Mouse (Mus musculus): ENCODE results near the gene Wnt10b. TPM values are rescaled to one million over a fixed set of nuclear protein-coding genes. Genes with fewer than 3 reads are reported as not detected.
A peak's percentile ranks its signal among the peaks of the same experiment; 100 is the strongest.

The Wnt10b gene
- polyA plus RNA-seq, 1 experiment from 2014 or later, result not detected

DNA sequence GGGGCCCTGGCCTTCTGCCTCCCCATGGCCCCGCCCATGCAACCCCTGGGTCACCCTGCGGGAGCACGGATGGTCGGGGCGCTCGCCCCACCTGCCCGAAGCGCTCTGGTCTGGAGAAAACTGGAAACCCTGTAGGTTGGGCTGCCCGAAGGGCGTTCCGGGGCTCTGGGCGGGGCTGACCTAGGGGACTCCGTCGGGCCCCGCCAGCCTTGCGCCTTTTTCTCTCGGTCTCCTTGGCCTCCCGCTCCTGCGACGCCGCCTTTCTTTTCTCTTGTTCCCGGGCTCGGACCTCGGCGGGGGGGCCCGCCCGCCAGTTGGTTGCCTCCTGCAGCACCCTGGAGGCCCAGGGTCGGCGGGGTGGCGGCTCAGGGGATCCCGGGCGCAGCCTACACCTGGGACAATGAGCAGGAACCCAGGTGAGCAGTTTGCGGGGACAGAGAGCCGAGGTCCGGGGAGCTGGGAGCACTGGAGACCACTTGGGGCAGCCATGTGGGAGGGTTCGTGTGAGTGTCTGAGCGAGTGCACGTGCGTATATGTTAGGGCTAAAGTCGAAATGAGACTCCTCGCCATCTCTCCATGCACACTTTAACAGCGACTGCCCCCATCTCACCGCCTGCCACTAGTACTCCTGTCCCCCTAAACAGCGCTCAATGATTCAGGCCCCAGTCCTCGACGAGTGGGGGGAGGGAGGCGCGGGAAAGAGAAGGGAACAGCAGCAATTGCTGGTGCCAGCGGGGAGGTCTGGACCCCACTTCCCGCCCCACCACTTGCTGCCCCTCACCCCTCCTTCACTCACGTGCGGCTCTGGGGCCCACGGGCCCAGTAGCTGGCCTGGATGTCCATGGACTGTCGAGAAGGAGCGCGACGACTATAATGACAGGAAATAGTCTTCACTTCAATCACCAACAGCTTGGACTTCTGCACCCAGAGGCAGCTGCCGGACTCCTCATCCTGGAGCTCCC is 29.1 kb upstream of the Wnt10b start:
- no peak for ATAC-seq
- H3K4me2 ChIP-seq, result peak overlapping the region; percentile 70
- peaks cover 48% of the 10 kb centered on the region for H3K4me1 ChIP-seq
- H3K27me3 ChIP-seq, result peaks cover 90% of the 10 kb centered on the region
- peak overlapping the region; percentile 46; the same call in 1 of the 2 replicates for H3K9ac ChIP-seq
- WGBS, result under 1% methylated on average over 58 of the region's 58 CpGs
- H3K9me3 ChIP-seq (replicated peaks), result no peaks in the 10 kb centered on the region
- peak overlapping the region; percentile 43 for H3K4me3 ChIP-seq
- H3K27ac ChIP-seq, result no peak overlapping the region
- peaks cover 9% of the 10 kb centered on the region; the same call in 1 of the 2 replicates for H3K36me3 ChIP-seq (ENCODE audit: poor library complexity, severe bottlenecking)

DNA sequence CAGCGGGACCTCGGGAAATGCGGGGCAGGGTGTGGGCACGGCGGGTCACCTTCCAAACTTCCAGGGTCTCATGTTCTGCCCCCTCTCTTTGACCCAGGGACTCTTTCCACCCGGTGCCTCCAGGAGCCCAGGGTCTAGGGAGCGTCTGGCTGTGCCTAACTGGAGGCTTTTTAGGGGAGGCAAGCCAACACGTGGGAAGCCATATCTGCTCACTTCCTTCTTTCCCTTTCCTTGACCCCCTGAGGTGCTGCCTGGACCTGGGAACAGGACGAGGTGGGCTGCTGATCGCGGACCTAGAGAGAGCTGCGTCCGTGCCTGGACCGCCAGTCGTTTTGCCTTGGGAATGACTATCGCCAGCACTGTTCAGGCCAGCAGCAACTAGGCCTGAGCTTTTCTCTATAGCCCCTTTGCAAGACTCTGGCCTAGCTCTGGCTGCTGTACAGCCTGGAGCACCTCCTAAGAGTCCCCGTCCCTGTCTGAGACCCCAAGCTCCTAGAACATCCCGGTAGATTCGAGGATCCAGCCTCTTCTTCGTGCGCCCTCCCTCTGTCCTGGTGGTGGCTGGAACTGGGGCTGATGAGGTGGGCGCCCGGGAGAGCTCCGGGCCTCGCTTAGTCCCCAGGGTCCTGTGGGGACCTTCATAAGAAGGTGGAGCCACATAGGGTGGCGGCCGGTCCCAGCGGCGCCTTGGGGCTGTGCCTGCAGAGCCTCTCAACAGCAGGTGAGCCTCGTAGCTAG is 28.3 kb upstream of the Wnt10b start:
- H3K4me2 ChIP-seq, result peak overlapping the region; percentile 71
- H3K4me1 ChIP-seq, result peaks cover 48% of the 10 kb centered on the region
- 2% methylated on average over 30 of the region's 30 CpGs for WGBS
- no peak overlapping the region for H3K27ac ChIP-seq
- H3K9me3 ChIP-seq (replicated peaks), result no peaks in the 10 kb centered on the region
- no peak for ATAC-seq
- H3K27me3 ChIP-seq, result peaks cover 98% of the 10 kb centered on the region
- 0 out of 2 replicates have a peak, but pooled peaks cover 3% of the 10 kb centered on the region for H3K36me3 ChIP-seq (ENCODE audit: poor library complexity, severe bottlenecking)
- no peak overlapping the region for H3K9ac ChIP-seq
- peak overlapping the region; percentile 43 for H3K4me3 ChIP-seq

DNA sequence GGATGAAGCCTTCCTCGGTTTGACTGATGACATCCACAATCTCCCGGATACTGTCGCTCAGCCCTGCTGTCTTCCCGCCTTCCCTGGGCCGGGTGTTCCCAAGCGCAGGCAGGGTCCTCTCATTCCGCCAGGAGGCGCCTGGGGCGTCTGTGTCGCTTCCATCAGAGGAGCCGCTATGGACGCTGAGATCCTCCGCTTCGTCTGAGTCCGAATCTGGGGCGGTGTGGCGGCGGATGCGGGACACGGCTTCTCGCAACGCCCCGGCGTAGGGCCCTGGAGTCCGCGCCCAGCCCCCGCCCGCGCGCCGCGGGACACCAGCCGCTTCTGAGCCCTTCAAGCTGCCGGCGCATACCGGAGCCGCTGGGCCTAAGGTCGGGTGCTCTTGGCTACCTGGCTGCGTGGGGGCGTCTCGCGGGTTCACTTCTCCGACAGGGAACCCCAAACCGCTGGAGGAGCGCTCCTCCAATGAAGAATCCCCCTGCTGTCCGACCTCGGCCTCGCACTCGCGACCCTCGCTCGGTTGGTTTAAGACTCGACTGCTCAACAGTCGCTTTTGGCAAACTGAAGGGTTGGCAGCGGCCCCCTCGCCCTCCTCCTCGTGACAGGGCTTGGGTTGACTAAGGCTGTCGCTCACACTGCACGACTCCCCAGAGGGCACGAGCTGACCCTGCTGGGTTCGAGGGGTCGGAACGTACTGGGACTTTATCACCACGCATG is 27.5 kb upstream of the Wnt10b start:
- Histone ChIP-seq H3K4me3 (peak overlapping the region; percentile 43), H3K9ac (peak overlapping the region; percentile 66), H3K27ac (no peak overlapping the region), H3K36me3 (ENCODE audit: poor library complexity, severe bottlenecking) (no peaks in the 10 kb centered on the region), H3K27me3 (peaks cover 99% of the 10 kb centered on the region), H3K4me1 (peaks cover 48% of the 10 kb centered on the region), H3K9me3 (replicated peaks) (no peaks in the 10 kb centered on the region), H3K4me2 (peak overlapping the region; percentile 71)
- ATAC-seq, result peak; percentile 55
- WGBS, result under 1% methylated on average over 64 of the region's 64 CpGs

DNA sequence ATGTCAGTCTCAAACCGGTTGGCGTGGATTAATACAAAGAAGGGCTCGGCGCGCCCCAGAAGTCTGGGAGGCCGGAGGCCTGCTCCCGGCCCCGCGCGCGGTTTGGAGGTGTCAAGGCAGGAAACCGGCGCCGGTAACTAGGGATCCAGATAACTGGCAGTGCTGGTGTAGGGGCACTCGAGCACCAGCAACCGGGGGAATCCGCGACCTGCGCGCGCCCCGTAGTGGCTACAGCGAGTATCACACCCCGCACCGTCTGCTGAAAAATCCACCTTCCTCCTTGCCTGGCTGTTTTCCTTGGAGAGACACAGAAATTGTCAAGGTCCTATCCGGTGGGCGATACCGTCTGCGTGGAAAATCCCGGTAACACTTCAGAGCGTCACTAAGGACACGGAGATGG is 26.1 kb upstream of the Wnt10b start:
- Histone ChIP-seq H3K36me3 (ENCODE audit: poor library complexity, severe bottlenecking) (no peaks in the 10 kb centered on the region), H3K4me2 (peak overlapping the region; percentile 40), H3K4me1 (peaks cover 48% of the 10 kb centered on the region), H3K4me3 (peak overlapping the region; percentile 6; the same call in 1 of the 2 replicates), H3K9me3 (replicated peaks) (no peaks in the 10 kb centered on the region), H3K27me3 (peaks cover 100% of the 10 kb centered on the region), H3K27ac (no peak overlapping the region), H3K9ac (no peak overlapping the region)
- ATAC-seq, result peak; percentile 50; the same call in 1 of the 2 replicates
- under 1% methylated on average over 32 of the region's 32 CpGs for whole genome bisulfite sequencing

GRCm38 (mm10) chr15:98802926-98803325 is 25.0 kb upstream of the Wnt10b start:
- no peak overlapping the region for H3K9ac ChIP-seq

DNA sequence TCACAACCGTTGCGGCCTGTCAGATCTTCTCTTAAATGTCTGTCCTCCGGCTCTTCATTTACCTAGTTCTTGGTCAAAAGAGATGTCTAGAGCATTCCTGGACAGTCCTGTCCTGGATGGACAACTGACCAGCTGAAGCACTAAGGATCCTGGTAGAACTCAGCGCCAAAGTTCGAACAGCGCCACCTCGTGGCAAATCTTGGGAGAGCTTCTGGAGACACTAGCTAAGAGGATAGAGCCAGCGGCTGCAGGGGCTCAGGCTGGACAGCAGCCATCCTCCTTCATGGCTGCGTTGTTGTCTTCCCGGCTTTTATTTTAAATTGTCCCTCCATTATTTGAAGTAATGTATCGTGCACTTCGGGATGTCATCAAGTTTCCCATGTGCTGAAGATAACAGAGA is 21.4 kb upstream of the Wnt10b start:
- 11% methylated on average over 12 of the region's 12 CpGs for WGBS
- ATAC-seq, result no peak
- H3K4me2 ChIP-seq, result no peak overlapping the region
- no peak overlapping the region for H3K9ac ChIP-seq
- peaks cover 97% of the 10 kb centered on the region for H3K27me3 ChIP-seq
- H3K27ac ChIP-seq, result no peak overlapping the region
- H3K36me3 ChIP-seq (ENCODE audit: poor library complexity, severe bottlenecking), result no peaks in the 10 kb centered on the region
- H3K4me3 ChIP-seq, result no peak overlapping the region
- peaks cover 27% of the 10 kb centered on the region for H3K4me1 ChIP-seq
- no peaks in the 10 kb centered on the region for H3K9me3 ChIP-seq (replicated peaks)

More at GRCm38 (mm10) chr15:98802926-98803325, 25.0 kb upstream of the Wnt10b start:
- Histone ChIP-seq H3K27me3 (peaks cover 99% of the 10 kb centered on the region), H3K27ac (no peak overlapping the region), H3K36me3 (ENCODE audit: poor library complexity, severe bottlenecking) (no peaks in the 10 kb centered on the region), H3K4me3 (no peak overlapping the region), H3K4me1 (peaks cover 45% of the 10 kb centered on the region), H3K9me3 (replicated peaks) (no peaks in the 10 kb centered on the region), H3K4me2 (no peak overlapping the region)
- no peak for ATAC-seq
- 2% methylated on average over 8 of the region's 8 CpGs for WGBS

DNA sequence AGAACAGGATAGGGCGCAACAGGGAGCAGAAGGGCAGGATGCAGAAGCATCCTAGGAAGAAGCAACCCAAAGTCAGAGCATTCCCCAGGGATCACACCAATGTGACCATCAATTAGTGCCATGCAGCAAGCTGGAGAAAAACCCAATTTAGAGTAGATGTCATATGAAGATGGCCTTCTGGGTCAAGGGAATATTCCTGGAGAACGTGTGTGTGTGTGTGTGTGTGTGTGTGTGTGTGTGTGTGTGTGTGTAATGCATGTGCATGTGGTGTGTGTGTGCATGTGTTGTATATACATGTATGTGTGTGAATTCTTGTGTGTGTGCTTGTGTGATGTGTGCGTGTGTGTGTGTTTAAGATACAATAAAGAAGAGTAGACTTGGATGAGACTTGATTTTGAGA is 21.0 kb upstream of the Wnt10b start:
- Histone ChIP-seq H3K36me3 (ENCODE audit: poor library complexity, severe bottlenecking) (no peaks in the 10 kb centered on the region), H3K27ac (no peak overlapping the region), H3K4me1 (peaks cover 23% of the 10 kb centered on the region), H3K4me2 (no peak overlapping the region), H3K4me3 (no peak overlapping the region), H3K27me3 (peaks cover 97% of the 10 kb centered on the region), H3K9ac (no peak overlapping the region), H3K9me3 (replicated peaks) (no peaks in the 10 kb centered on the region)
- ATAC-seq, result no peak
- WGBS, result 42% methylated on average over 3 of the region's 3 CpGs

GRCm38 (mm10) chr15:98797835-98798492 is 20.0 kb upstream of the Wnt10b start:
- H3K9ac ChIP-seq, result 0 out of 2 replicates have a peak overlapping the region, but pooled peaks have one; percentile 7
- no peaks in the 10 kb centered on the region for H3K9me3 ChIP-seq (replicated peaks)
- no peaks in the 10 kb centered on the region for H3K36me3 ChIP-seq (ENCODE audit: poor library complexity, severe bottlenecking)
- peaks cover 27% of the 10 kb centered on the region for H3K4me1 ChIP-seq
- WGBS, result under 1% methylated on average over 28 of the region's 28 CpGs
- ATAC-seq, result peak; percentile 87
- H3K27ac ChIP-seq, result no peak overlapping the region
- peaks cover 97% of the 10 kb centered on the region for H3K27me3 ChIP-seq
- H3K4me2 ChIP-seq, result peak overlapping the region; percentile 41
- 0 out of 2 replicates have a peak overlapping the region, but pooled peaks have one; percentile 1 for H3K4me3 ChIP-seq

- WGBS, result 2% methylated on average over 13 of the region's 13 CpGs
- Histone ChIP-seq H3K27ac (no peak overlapping the region), H3K36me3 (ENCODE audit: poor library complexity, severe bottlenecking) (no peaks in the 10 kb centered on the region), H3K9me3 (replicated peaks) (no peaks in the 10 kb centered on the region), H3K4me2 (no peak overlapping the region), H3K4me1 (peaks cover 34% of the 10 kb centered on the region), H3K27me3 (peaks cover 97% of the 10 kb centered on the region), H3K9ac (no peak overlapping the region), H3K4me3 (no peak overlapping the region)
- ATAC-seq, result peak; percentile 54; the same call in 1 of the 2 replicates
These were observed 19.0 kb upstream of the Wnt10b start for GRCm38 (mm10) chr15:98796803-98797595.

- Histone ChIP-seq H3K4me3 (peak overlapping the region; percentile 27; the same call in 1 of the 2 replicates), H3K4me1 (peaks cover 40% of the 10 kb centered on the region)
These were observed 15.3 kb upstream of the Wnt10b start for GRCm38 (mm10) chr15:98793141-98793698.

More at GRCm38 (mm10) chr15:98793141-98793698, 15.3 kb upstream of the Wnt10b start:
- Histone ChIP-seq H3K9me3 (replicated peaks) (no peaks in the 10 kb centered on the region), H3K4me2 (peak overlapping the region; percentile 46; the same call in 1 of the 2 replicates), H3K9ac (no peak overlapping the region), H3K27me3 (peaks cover 97% of the 10 kb centered on the region), H3K27ac (no peak overlapping the region), H3K36me3 (ENCODE audit: poor library complexity, severe bottlenecking) (no peaks in the 10 kb centered on the region)
- no peak for ATAC-seq
- WGBS, result 3% methylated on average over 13 of the region's 13 CpGs

Data from forebrain, embryonic 13.5 days (tissue).